In the genomic region with DNA sequence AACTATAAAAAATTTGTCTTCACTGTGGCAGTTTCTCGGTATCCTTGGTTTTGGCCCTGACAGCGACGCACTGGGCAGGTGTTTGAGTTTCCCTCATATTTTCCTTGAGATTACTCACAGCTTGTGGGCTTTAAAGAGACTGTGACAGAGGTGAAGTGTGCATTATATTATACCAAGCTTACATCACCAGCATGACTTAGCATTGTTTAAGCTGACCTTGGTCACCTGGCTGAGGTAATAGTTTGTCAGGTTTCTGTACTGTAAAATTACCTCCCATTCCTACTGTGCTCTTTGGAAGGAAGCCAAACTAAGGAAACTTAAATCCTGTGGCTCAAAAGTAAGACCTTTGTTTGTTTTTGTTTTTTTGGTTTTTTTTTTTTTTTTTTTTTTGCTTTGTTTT, we compare ENCODE assay signal across 8 mouse cellular contexts.
DNase-seq lines count a peak whose midpoint lies in the region; ATAC-seq and TF ChIP-seq lines count a peak whose summit lies in the region.

No protein-coding gene starts in this region.

- H3K36me3 ChIP-seq in thymus, adult 2 months (ENCODE audit: control insufficient read depth, insufficient read depth, low read length): 0 out of 2 replicates have a peak, but pooled peaks cover 6% of the 10 kb centered on the region
- peaks cover 16% of the 10 kb centered on the region for H3K36me3 ChIP-seq in liver, embryonic 15.5 days (replicated peaks)

- peak overlapping the region; percentile 41 for H3K9ac ChIP-seq in liver, embryonic 15.5 days

- DNase-seq in gastrocnemius, adult 2 months: no peak
- no peak for DNase-seq in gastrocnemius, postnatal 4 days (ENCODE audit: low spot score in 2 of 2)
- no peak for DNase-seq in thymus, adult 2 months
- DNase-seq in thymus, postnatal 25 days: no peak
- no peak for DNase-seq in urinary bladder, postnatal 14 days (ENCODE audit: low spot score)
- DNase-seq in layer of hippocampus, adult 11-12 months (ENCODE audit: low spot score): no peak
- no peak for DNase-seq in layer of hippocampus, adult 18-20 months (ENCODE audit: low spot score in 2 of 2)

- ATAC-seq in liver, embryonic 15.5 days (ENCODE audit: insufficient read depth): no peak

- intact Hi-C loops in gastrocnemius, adult 2 months (cut with DNase I): loop anchor here (1.0 to 5.0 kb wide), 3 partner anchors 41 to 136 kb away; a partner anchor contains a TSS

- peak overlapping the region; percentile 86 for H3K4me2 ChIP-seq in liver, embryonic 15.5 days

- peaks cover 22% of the 10 kb centered on the region for H3K4me1 ChIP-seq in thymus, adult 2 months (replicated peaks; ENCODE audit: control insufficient read depth, insufficient read depth, low read length)
- H3K4me1 ChIP-seq in liver, embryonic 15.5 days (replicated peaks): peaks cover 55% of the 10 kb centered on the region

- TF ChIP-seq POLR2A in thymus, adult 2 months (IDR thresholded peaks at IDR 0.05; ENCODE audit: control insufficient read depth, extremely low read depth, insufficient read depth, low read length, poor library complexity): no peak

- H3K4me3 ChIP-seq in gastrocnemius, adult 2 months: peak overlapping the region; percentile 80
- no peak overlapping the region for H3K4me3 ChIP-seq in thymus, adult 2 months (ENCODE audit: control insufficient read depth, insufficient read depth, low read length)
- H3K4me3 ChIP-seq in liver, embryonic 15.5 days (replicated peaks): peak overlapping the region; percentile 25

- no peak for TF ChIP-seq CTCF in gastrocnemius, adult 2 months (IDR thresholded peaks at IDR 0.05)
- TF ChIP-seq CTCF in thymus, adult 2 months (IDR thresholded peaks at IDR 0.05; ENCODE audit: borderline replicate concordance, control insufficient read depth, extremely low read depth, insufficient read depth, low read length, poor library complexity): no peak

- WGBS in thymus, adult 2 months: 56% methylated on average over 3 of the region's 3 CpGs
- 57% methylated on average over 3 of the region's 3 CpGs for WGBS in liver, embryonic 15.5 days (ENCODE audit: insufficient replicate concordance)

- H3K27me3 ChIP-seq in thymus, adult 2 months (ENCODE audit: control insufficient read depth, insufficient read depth, low read length): no peaks in the 10 kb centered on the region
- H3K27me3 ChIP-seq in liver, embryonic 15.5 days: no peaks in the 10 kb centered on the region

- H3K27ac ChIP-seq in gastrocnemius, adult 2 months: peak overlapping the region; percentile 100
- H3K27ac ChIP-seq in thymus, adult 2 months (ENCODE audit: control insufficient read depth, insufficient read depth, low read length): peak overlapping the region; percentile 94
- H3K27ac ChIP-seq in liver, embryonic 15.5 days (replicated peaks): peak overlapping the region; percentile 97

- H3K9me3 ChIP-seq in liver, embryonic 15.5 days (replicated peaks): no peaks in the 10 kb centered on the region
